Mouse (Mus musculus) lung, postnatal 0 days (tissue): Measurements from ENCODE around the gene Rcvrn.

Experiments
- CTCF ChIP-seq: IDR thresholded peaks from 2 replicates; pipeline ENCODE4 v1.5.1; 2016; ENCODE audit warnings: antibody characterized with exemption, mild to moderate bottlenecking
- EP300 ChIP-seq: IDR thresholded peaks from 2 replicates; pipeline ENCODE4 v1.6.1; 2016; ENCODE audit warnings: antibody characterized with exemption, mild to moderate bottlenecking, control low read depth

GRCm38 (mm10) chr11:67666129-67666528 lies 29.0 kb upstream of the Rcvrn start:
- TF ChIP-seq EP300 (no peak), CTCF (no peak)
